In the genomic region with DNA sequence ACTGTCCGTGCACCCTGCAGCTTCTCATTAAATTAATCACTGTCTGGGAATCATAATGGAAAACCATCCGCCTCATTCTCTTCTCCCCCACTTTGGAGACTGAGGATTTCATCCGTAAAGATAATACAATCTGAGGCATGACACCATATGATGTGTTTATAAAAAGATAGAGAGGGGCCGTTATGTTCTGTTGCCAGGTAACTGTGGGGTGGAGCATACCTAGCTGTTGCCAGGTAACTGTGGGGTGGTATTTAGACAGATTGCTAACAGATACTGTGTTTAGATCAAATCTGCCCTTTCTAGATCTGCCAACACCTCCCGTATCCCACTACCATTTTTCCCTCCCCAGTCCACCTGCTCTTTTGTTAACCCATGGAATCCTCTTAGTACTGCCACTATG, we compare ENCODE assay signal across 26 mouse cellular contexts. TPM values are rescaled to one million over a fixed set of nuclear protein-coding genes. Genes with fewer than 3 reads are reported as not detected.
DNase-seq lines count a peak whose midpoint lies in the region; ATAC-seq and TF ChIP-seq lines count a peak whose summit lies in the region.
"Had no signal": no experiment of that assay in that cellular context is flagged by ENCODE, and none has a peak within 500 bp of the region (broad histone marks: within the 10 kb centered on the region; RNA-seq: fewer than 3 reads in every experiment).

No protein-coding gene starts in this region.

- H3K36me3 ChIP-seq in hindbrain, embryonic 16.5 days (ENCODE audit: control insufficient read depth, insufficient read depth, low read length): no peaks in the 10 kb centered on the region
- H3K36me3 ChIP-seq in hindbrain, embryonic 11.5 days (ENCODE audit: control insufficient read depth, insufficient read depth, low read length): no peaks in the 10 kb centered on the region
- H3K36me3 ChIP-seq: embryonic facial prominence, embryonic 15.5 days; hindbrain, embryonic 15.5 days had no signal

- no peaks in the 10 kb centered on the region for H3K9me3 ChIP-seq in hindbrain, embryonic 16.5 days (ENCODE audit: control insufficient read depth, low read length)
- H3K9me3 ChIP-seq in hindbrain, embryonic 11.5 days (ENCODE audit: control insufficient read depth, low read length): no peaks in the 10 kb centered on the region
- H3K9me3 ChIP-seq: embryonic facial prominence, embryonic 15.5 days; heart, embryonic 13.5 days; hindbrain, embryonic 15.5 days; limb, embryonic 15.5 days had no signal

- no peak overlapping the region for H3K4me2 ChIP-seq in hindbrain, embryonic 16.5 days (ENCODE audit: low read length)
- no peak overlapping the region for H3K4me2 ChIP-seq in hindbrain, embryonic 11.5 days (replicated peaks; ENCODE audit: low read depth, low read length)
- H3K4me2 ChIP-seq: embryonic facial prominence, embryonic 15.5 days; heart, embryonic 13.5 days; hindbrain, embryonic 15.5 days; limb, embryonic 15.5 days; lung, embryonic 14.5 days had no signal

- 52% methylated on average over 5 of the region's 5 CpGs for WGBS in hindbrain, embryonic 16.5 days
- 77% methylated on average over 5 of the region's 5 CpGs for WGBS in hindbrain, embryonic 11.5 days

- no peak for TF ChIP-seq POLR2A in bone marrow macrophage, adult 2 months (IDR thresholded peaks at IDR 0.05; ENCODE audit: borderline replicate concordance, low read depth, low read length)

- H3K9ac ChIP-seq in hindbrain, embryonic 16.5 days (ENCODE audit: low read depth, low read length): no peak overlapping the region
- no peak overlapping the region for H3K9ac ChIP-seq in hindbrain, embryonic 11.5 days (ENCODE audit: low read depth, low read length)
- H3K9ac ChIP-seq: embryonic facial prominence, embryonic 15.5 days; heart, embryonic 13.5 days; hindbrain, embryonic 15.5 days; limb, embryonic 15.5 days; liver, embryonic 14.5 days; lung, embryonic 14.5 days had no signal

- DNase-seq in cerebellum, adult 11-12 months: peak; percentile 36
- no peak for DNase-seq in cerebellum, adult 8-10 months
- no peak for DNase-seq in hindbrain, embryonic 11.5 days (ENCODE audit: low spot score)
- peak; percentile 47 for DNase-seq in cerebellum, adult 9-11 months
- no peak for DNase-seq in lung, postnatal 25 days (ENCODE audit: low spot score)
- DNase-seq in lung, postnatal 10 days: no peak
- DNase-seq: adrenal gland, postnatal 14 days; gastrocnemius, postnatal 25 days; heart, adult 2 months; heart, postnatal 14 days; kidney, adult 9 months; kidney, postnatal 14 days; lung, embryonic 14.5 days; lung, postnatal 4 days; thymus, adult 18-20 months; thymus, postnatal 36 days had no signal

- no peaks in the 10 kb centered on the region for H3K27me3 ChIP-seq in hindbrain, embryonic 16.5 days (replicated peaks; ENCODE audit: control insufficient read depth, insufficient read depth, low read length)
- no peaks in the 10 kb centered on the region for H3K27me3 ChIP-seq in hindbrain, embryonic 11.5 days (ENCODE audit: control insufficient read depth, insufficient read depth, low read length)
- H3K27me3 ChIP-seq: embryonic facial prominence, embryonic 15.5 days; heart, embryonic 13.5 days; hindbrain, embryonic 15.5 days; limb, embryonic 15.5 days had no signal

- no peaks in the 10 kb centered on the region for H3K4me1 ChIP-seq in hindbrain, embryonic 16.5 days (ENCODE audit: control insufficient read depth, insufficient read depth, low read depth, low read length)
- H3K4me1 ChIP-seq in hindbrain, embryonic 11.5 days (replicated peaks; ENCODE audit: control insufficient read depth, insufficient read depth, low read length): no peaks in the 10 kb centered on the region
- peaks cover 5% of the 10 kb centered on the region for H3K4me1 ChIP-seq in bone marrow macrophage, adult 2 months (ENCODE audit: control insufficient read depth, insufficient read depth, low read length)
- H3K4me1 ChIP-seq: embryonic facial prominence, embryonic 15.5 days; hindbrain, embryonic 15.5 days; limb, embryonic 15.5 days had no signal

- no peak overlapping the region for H3K4me3 ChIP-seq in hindbrain, embryonic 16.5 days (ENCODE audit: low read length)
- no peak overlapping the region for H3K4me3 ChIP-seq in hindbrain, embryonic 11.5 days (ENCODE audit: low read depth, low read length)
- H3K4me3 ChIP-seq in bone marrow macrophage, adult 2 months (ENCODE audit: insufficient read depth, low read length): no peak overlapping the region
- H3K4me3 ChIP-seq: embryonic facial prominence, embryonic 15.5 days; heart, adult 2 months; heart, embryonic 13.5 days; hindbrain, embryonic 15.5 days; limb, embryonic 15.5 days had no signal

- no peak overlapping the region for H3K27ac ChIP-seq in hindbrain, embryonic 16.5 days (ENCODE audit: low read depth, low read length)
- H3K27ac ChIP-seq in hindbrain, embryonic 11.5 days (ENCODE audit: low read depth, low read length): no peak overlapping the region
- peak overlapping the region; percentile 21; the same call in 1 of the 2 replicates for H3K27ac ChIP-seq in bone marrow macrophage, adult 2 months (ENCODE audit: insufficient read depth, low read depth, low read length)
- H3K27ac ChIP-seq: embryonic facial prominence, embryonic 15.5 days; heart, adult 2 months; heart, embryonic 13.5 days; hindbrain, embryonic 15.5 days; limb, embryonic 15.5 days; liver, embryonic 14.5 days had no signal

- peak; percentile 45; the same call in 1 of the 2 replicates for ATAC-seq in hindbrain, embryonic 16.5 days
- ATAC-seq in hindbrain, embryonic 11.5 days (ENCODE audit: low FRiP score): no peak
- ATAC-seq: intestine, embryonic 16.5 days; midbrain, embryonic 16.5 days had no signal

- TF ChIP-seq CTCF in bone marrow macrophage, adult 2 months (IDR thresholded peaks at IDR 0.05; ENCODE audit: low read depth, low read length): no peak

RNA-seq across cellular contexts. Expression of gene Mbtps2, which starts 11.5 kb away (rescaled TPM):
- polyA plus RNA-seq in hindbrain, embryonic 16.5 days (2015; fragmentation: Nextera tagmentation; extraction: Ambion mirVana): 25.9 and 30.1 TPM in 2 replicates
- polyA plus RNA-seq in hindbrain, embryonic 11.5 days (2014; fragmentation: Nextera tagmentation; extraction: Ambion mirVana): 28.0 and 28.9 TPM in 2 replicates
- polyA plus RNA-seq in bone marrow macrophage, adult 2 months (2012; ENCODE audit: insufficient read depth, insufficient read length, missing spikeins): 23.8 and 26.7 TPM in 2 replicates

RNA-seq across cellular contexts. Expression of gene Yy2, which starts 18.2 kb away (rescaled TPM):
- polyA plus RNA-seq in hindbrain, embryonic 16.5 days (2015; fragmentation: Nextera tagmentation; extraction: Ambion mirVana): 1.1 and 1.5 TPM in 2 replicates
- 4.2 and 4.5 TPM in 2 replicates for polyA plus RNA-seq in hindbrain, embryonic 11.5 days (2014; fragmentation: Nextera tagmentation; extraction: Ambion mirVana)
- polyA plus RNA-seq in bone marrow macrophage, adult 2 months (2012; ENCODE audit: insufficient read depth, insufficient read length, missing spikeins): 2.5 and 3.0 TPM in 2 replicates
- polyA plus RNA-seq: heart, adult 2 months; small intestine, adult 2 months had no signal

Comparison
In these comparisons a context has a peak if more than half of its experiments do, and no peak if none do; other contexts are left out.
1. DNase-seq: peak in cerebellum, adult 11-12 months (single experiment) and cerebellum, adult 9-11 months (single experiment); none in cerebellum, adult 8-10 months (single experiment), hindbrain, embryonic 11.5 days (single experiment), lung, postnatal 25 days (single experiment) and lung, postnatal 10 days (single experiment).